8 mouse cellular contexts compared by ENCODE assay signal in genomic region chr3:138197973-138198721, GRCm38 (mm10). TPM values are rescaled to one million over a fixed set of nuclear protein-coding genes. Genes with fewer than 3 reads are reported as not detected.
DNase-seq lines count a peak whose midpoint lies in the region; ATAC-seq lines count a peak whose summit lies in the region.

No protein-coding gene starts in this region.

- H3K36me3 ChIP-seq in hindbrain, embryonic 13.5 days: no peaks in the 10 kb centered on the region

- H3K27me3 ChIP-seq in hindbrain, embryonic 13.5 days: no peaks in the 10 kb centered on the region

- peak overlapping the region; percentile 53 for H3K4me2 ChIP-seq in hindbrain, embryonic 13.5 days

- H3K9ac ChIP-seq in hindbrain, embryonic 13.5 days: peak overlapping the region; percentile 65

- H3K9me3 ChIP-seq in hindbrain, embryonic 13.5 days: no peaks in the 10 kb centered on the region

- H3K4me1 ChIP-seq in hindbrain, embryonic 13.5 days (replicated peaks): 0 out of 2 replicates have a peak, but pooled peaks cover 8% of the 10 kb centered on the region

- peak; percentile 96 for DNase-seq in NIH3T3 (ENCODE audit: low read depth)
- DNase-seq in cerebellum, postnatal 10 days: peak; percentile 95 to 98
- DNase-seq in frontal cortex, postnatal 14 days (ENCODE audit: low spot score in 2 of 2): peak; percentile 71 to 92
- peak; percentile 91 to 95 for DNase-seq in layer of hippocampus, postnatal 14 days (ENCODE audit: low spot score in 2 of 2)
- DNase-seq in lung, postnatal 10 days: peak; percentile 91
- DNase-seq in ovary, postnatal 36 days (ENCODE audit: low spot score): peak; percentile 78
- peak; percentile 81 for DNase-seq in thymus, postnatal 14 days

- H3K4me3 ChIP-seq in hindbrain, embryonic 13.5 days: peak overlapping the region; percentile 33

- 29% methylated on average over 20 of the region's 20 CpGs for WGBS in hindbrain, embryonic 13.5 days

- peak; percentile 96 for ATAC-seq in hindbrain, embryonic 13.5 days (ENCODE audit: low FRiP score)

- H3K27ac ChIP-seq in hindbrain, embryonic 13.5 days: 0 out of 2 replicates have a peak overlapping the region, but pooled peaks have one; percentile 3

RNA-seq across cellular contexts. Expression of gene 4930579F01Rik, which starts 4.5 kb away (rescaled TPM):
- polyA plus RNA-seq in hindbrain, embryonic 13.5 days (2015; fragmentation: Nextera tagmentation; extraction: Ambion mirVana): 0.10 TPM in 1 of 2 replicates, not detected in the other
- not detected for total RNA-seq in layer of hippocampus, postnatal 14 days (2021)

RNA-seq across cellular contexts. Expression of gene Adh7, which starts 19.4 kb away (rescaled TPM):
- 0.71 and 1.1 TPM in 2 replicates for polyA plus RNA-seq in hindbrain, embryonic 13.5 days (2015; fragmentation: Nextera tagmentation; extraction: Ambion mirVana)
- total RNA-seq in layer of hippocampus, postnatal 14 days (2021): under 1 TPM in 1 of 2 experiments, not detected in 1; 0.09 TPM

RNA-seq across cellular contexts. Expression of gene Mttp, which starts 53.4 kb away (rescaled TPM):
- polyA plus RNA-seq in hindbrain, embryonic 13.5 days (2015; fragmentation: Nextera tagmentation; extraction: Ambion mirVana): 9.4 and 10.0 TPM in 2 replicates
- 1 to 10 TPM; 4.5 to 5.0 TPM for total RNA-seq in layer of hippocampus, postnatal 14 days (2021)

RNA-seq across cellular contexts. Expression of gene Trmt10a, which starts 54.9 kb away (rescaled TPM):
- 8.1 TPM in 2 replicates for polyA plus RNA-seq in hindbrain, embryonic 13.5 days (2015; fragmentation: Nextera tagmentation; extraction: Ambion mirVana)
- 1 to 10 TPM; 5.1 to 7.9 TPM for total RNA-seq in layer of hippocampus, postnatal 14 days (2021)

Comparison
In these comparisons a context has a peak if more than half of its experiments do, and no peak if none do; other contexts are left out.
1. Peak in every context shown above with its lines: DNase-seq, ATAC-seq, H3K4me3 ChIP-seq and H3K27ac ChIP-seq.